11 mouse cellular contexts compared by ENCODE assay signal in the genomic region with DNA sequence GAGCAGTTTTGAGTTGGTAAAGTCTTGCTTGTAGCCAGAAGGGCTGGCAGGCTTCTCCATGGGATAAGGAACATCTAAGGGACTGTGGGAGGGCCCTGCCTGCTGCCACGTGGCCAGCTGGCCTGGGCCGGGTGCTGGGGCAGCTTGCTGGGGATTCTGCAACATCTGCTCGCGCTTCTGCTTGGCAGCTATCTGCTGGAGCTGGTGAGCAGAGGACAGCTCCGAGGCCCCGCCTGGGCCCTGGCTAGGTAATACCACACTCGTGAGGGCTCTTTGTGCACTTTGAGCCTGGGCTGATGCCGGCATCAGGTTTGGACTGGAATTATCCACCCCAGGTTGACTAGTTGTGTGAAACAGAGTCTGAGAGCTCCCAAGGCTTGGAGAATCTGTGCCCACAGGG. TPM values are rescaled to one million over a fixed set of nuclear protein-coding genes. Genes with fewer than 3 reads are reported as not detected.
DNase-seq lines count a peak whose midpoint lies in the region.
"Had no signal": no experiment of that assay in that cellular context is flagged by ENCODE, and none has a peak within 500 bp of the region (broad histone marks: within the 10 kb centered on the region; RNA-seq: fewer than 3 reads in every experiment).

No protein-coding gene starts in this region.

- peaks cover 81% of the 10 kb centered on the region for H3K36me3 ChIP-seq in hindbrain, embryonic 10.5 days

- no peak overlapping the region for H3K4me3 ChIP-seq in hindbrain, embryonic 10.5 days
- H3K4me3 ChIP-seq: hindbrain, embryonic 12.5 days; liver, embryonic 13.5 days; megakaryocyte, embryonic 14.5 days; myocyte had no signal

- H3K27ac ChIP-seq in hindbrain, embryonic 10.5 days, result no peak overlapping the region
- H3K27ac ChIP-seq: hindbrain, embryonic 12.5 days; liver, embryonic 13.5 days had no signal

- peak; percentile 47 for DNase-seq in layer of hippocampus, adult 9-11 months
- no peak for DNase-seq in layer of hippocampus, postnatal 36 days
- peak; percentile 51 for DNase-seq in gastrocnemius, postnatal 25 days
- DNase-seq in kidney, adult 8-10 months, result peak; percentile 88 to 89
- peak; percentile 22 for DNase-seq in lung, postnatal 14 days
- DNase-seq in hindbrain, embryonic 10.5 days (ENCODE audit: low spot score), result no peak
- DNase-seq in left cerebral cortex, postnatal 10 days (ENCODE audit: extremely low spot score in 1 of 2, low spot score in 2 of 2), result no peak
- DNase-seq: liver, embryonic 13.5 days had no signal

- no peaks in the 10 kb centered on the region for H3K4me1 ChIP-seq in hindbrain, embryonic 10.5 days (replicated peaks)
- H3K4me1 ChIP-seq: hindbrain, embryonic 12.5 days had no signal

- WGBS in hindbrain, embryonic 10.5 days, result 85% methylated on average over 8 of the region's 8 CpGs

- no peaks in the 10 kb centered on the region for H3K9me3 ChIP-seq in hindbrain, embryonic 10.5 days
- H3K9me3 ChIP-seq: hindbrain, embryonic 12.5 days; liver, embryonic 13.5 days had no signal

- H3K27me3 ChIP-seq in hindbrain, embryonic 10.5 days (ENCODE audit: insufficient read depth, poor library complexity, severe bottlenecking), result no peaks in the 10 kb centered on the region
- H3K27me3 ChIP-seq: hindbrain, embryonic 12.5 days; liver, embryonic 13.5 days; megakaryocyte, embryonic 14.5 days had no signal

- intact Hi-C loops in left cerebral cortex, postnatal 10 days (cut with DNase I), result no loop called here

RNA-seq across cellular contexts. Expression of gene Maml1, which starts 26.2 kb away (rescaled TPM):
- total RNA-seq in layer of hippocampus, postnatal 36 days (2021), result 10 to 100 TPM in 1 of 2 experiments, 1 to 10 TPM in 1; 8.8 to 10.5 TPM
- 1 to 10 TPM; 5.1 to 5.8 TPM for total RNA-seq in gastrocnemius, postnatal 25 days (2021)
- polyA plus RNA-seq in hindbrain, embryonic 10.5 days (2016; fragmentation: Nextera tagmentation; extraction: Ambion mirVana), result 4.7 and 5.9 TPM in 2 replicates
- total RNA-seq in left cerebral cortex, postnatal 10 days (2021), result 1 to 10 TPM; 8.4 to 8.5 TPM

RNA-seq across cellular contexts. Expression of gene Ltc4s, which starts 27.5 kb away (rescaled TPM):
- 1 to 10 TPM; 5.1 to 8.7 TPM for total RNA-seq in layer of hippocampus, postnatal 36 days (2021)
- 1 to 10 TPM; 2.9 to 3.7 TPM for total RNA-seq in gastrocnemius, postnatal 25 days (2021)
- polyA plus RNA-seq in hindbrain, embryonic 10.5 days (2016; fragmentation: Nextera tagmentation; extraction: Ambion mirVana), result 1.4 and 1.8 TPM in 2 replicates
- total RNA-seq in left cerebral cortex, postnatal 10 days (2021), result 10 to 100 TPM; 11.3 to 11.4 TPM

RNA-seq across cellular contexts. Expression of gene Mgat4b, which starts 55.2 kb away (rescaled TPM):
- 100 to 1,000 TPM in 1 of 2 experiments, 10 to 100 TPM in 1; 91.1 to 102 TPM for total RNA-seq in layer of hippocampus, postnatal 36 days (2021)
- total RNA-seq in gastrocnemius, postnatal 25 days (2021), result 10 to 100 TPM; 27.6 to 38.9 TPM
- 21.5 and 29.9 TPM in 2 replicates for polyA plus RNA-seq in hindbrain, embryonic 10.5 days (2016; fragmentation: Nextera tagmentation; extraction: Ambion mirVana)
- 100 to 1,000 TPM; 144 to 146 TPM for total RNA-seq in left cerebral cortex, postnatal 10 days (2021)

RNA-seq across cellular contexts. Expression of gene Sqstm1, which starts 55.3 kb away (rescaled TPM):
- 100 to 1,000 TPM; 426 to 430 TPM for total RNA-seq in layer of hippocampus, postnatal 36 days (2021)
- 100 to 1,000 TPM; 335 to 433 TPM for total RNA-seq in gastrocnemius, postnatal 25 days (2021)
- 147 and 210 TPM in 2 replicates for polyA plus RNA-seq in hindbrain, embryonic 10.5 days (2016; fragmentation: Nextera tagmentation; extraction: Ambion mirVana)
- total RNA-seq in left cerebral cortex, postnatal 10 days (2021), result 100 to 1,000 TPM; 356 to 381 TPM

RNA-seq across cellular contexts. Expression of gene Canx, which starts 59.5 kb away (rescaled TPM):
- total RNA-seq in layer of hippocampus, postnatal 36 days (2021), result 100 to 1,000 TPM; 425 to 428 TPM
- 100 to 1,000 TPM in 1 of 2 experiments, 10 to 100 TPM in 1; 98.6 to 108 TPM for total RNA-seq in gastrocnemius, postnatal 25 days (2021)
- polyA plus RNA-seq in hindbrain, embryonic 10.5 days (2016; fragmentation: Nextera tagmentation; extraction: Ambion mirVana), result 242 and 331 TPM in 2 replicates
- 100 to 1,000 TPM; 375 to 412 TPM for total RNA-seq in left cerebral cortex, postnatal 10 days (2021)

Comparison
In these comparisons a context has a peak if more than half of its experiments do, and no peak if none do; other contexts are left out.
1. DNase-seq: peak in layer of hippocampus, adult 9-11 months (single experiment), gastrocnemius, postnatal 25 days (single experiment), kidney, adult 8-10 months (2 of 2) and lung, postnatal 14 days (single experiment); none in layer of hippocampus, postnatal 36 days (0 of 2), hindbrain, embryonic 10.5 days (single experiment) and left cerebral cortex, postnatal 10 days (0 of 2).